18 mouse cellular contexts compared by ENCODE assay signal in genomic region chr10:67400434-67400833, GRCm38 (mm10).
DNase-seq lines count a peak whose midpoint lies in the region; TF ChIP-seq lines count a peak whose summit lies in the region.
"Had no signal": no experiment of that assay in that cellular context is flagged by ENCODE, and none has a peak within 500 bp of the region (broad histone marks: within the 10 kb centered on the region; RNA-seq: fewer than 3 reads in every experiment).

No protein-coding gene starts in this region.

- no peak for TF ChIP-seq POLR2A in thymus, adult 2 months (IDR thresholded peaks at IDR 0.05; ENCODE audit: control insufficient read depth, extremely low read depth, insufficient read depth, low read length, poor library complexity)

- H3K4me1 ChIP-seq in thymus, adult 2 months (replicated peaks; ENCODE audit: control insufficient read depth, insufficient read depth, low read length) = no peaks in the 10 kb centered on the region
- H3K4me1 ChIP-seq: heart, embryonic 13.5 days; liver, embryonic 15.5 days; stomach, embryonic 15.5 days had no signal

- H3K27ac ChIP-seq in thymus, adult 2 months (ENCODE audit: control insufficient read depth, insufficient read depth, low read length) = no peak overlapping the region
- H3K27ac ChIP-seq: heart, embryonic 13.5 days; hindbrain, embryonic 14.5 days; liver, embryonic 15.5 days; stomach, embryonic 15.5 days had no signal

- no peak for TF ChIP-seq CTCF in thymus, adult 2 months (IDR thresholded peaks at IDR 0.05; ENCODE audit: borderline replicate concordance, control insufficient read depth, extremely low read depth, insufficient read depth, low read length, poor library complexity)

- peak; percentile 38 to 45 for DNase-seq in B cell, adult 2 months
- peak; percentile 17 for DNase-seq in c-Kit-positive CD71-negative TER-119-negative erythroid progenitor cells, embryonic 14.5 days (ENCODE audit: low read depth)
- DNase-seq in lung, postnatal 10 days = peak; percentile 44
- peak; percentile 55 for DNase-seq in thymus, adult 2 months
- no peak for DNase-seq in c-Kit-positive CD71-positive TER-119-positive erythroid progenitor cells, embryonic 14.5 days (ENCODE audit: low spot score)
- DNase-seq in ovary, postnatal 14 days (ENCODE audit: low spot score) = no peak
- DNase-seq in kidney, adult 11 months = no peak
- no peak for DNase-seq in urinary bladder, adult 2 months (ENCODE audit: low spot score)
- DNase-seq: adrenal gland, postnatal 25 days; forebrain, postnatal 0 days; gastrocnemius, postnatal 14 days; kidney, adult 9 months; midbrain, embryonic 14.5 days; right cerebral cortex, adult 18-20 months had no signal

- H3K4me3 ChIP-seq in thymus, adult 2 months (ENCODE audit: control insufficient read depth, insufficient read depth, low read length) = no peak overlapping the region
- H3K4me3 ChIP-seq: heart, embryonic 13.5 days; liver, embryonic 15.5 days; stomach, embryonic 15.5 days had no signal

- H3K27me3 ChIP-seq in thymus, adult 2 months (ENCODE audit: control insufficient read depth, insufficient read depth, low read length) = no peaks in the 10 kb centered on the region
- H3K27me3 ChIP-seq: heart, embryonic 13.5 days; liver, embryonic 15.5 days; stomach, embryonic 15.5 days had no signal

- 9% methylated on average over 5 of the region's 5 CpGs for WGBS in thymus, adult 2 months

- no peaks in the 10 kb centered on the region for H3K36me3 ChIP-seq in thymus, adult 2 months (ENCODE audit: control insufficient read depth, insufficient read depth, low read length)
- H3K36me3 ChIP-seq: heart, embryonic 13.5 days; liver, embryonic 15.5 days; stomach, embryonic 15.5 days had no signal

Comparison
In these comparisons a context has a peak if more than half of its experiments do, and no peak if none do; other contexts are left out.
1. DNase-seq: peak in B cell, adult 2 months (2 of 2), c-Kit-positive CD71-negative TER-119-negative erythroid progenitor cells, embryonic 14.5 days (single experiment), lung, postnatal 10 days (single experiment) and thymus, adult 2 months (single experiment); none in c-Kit-positive CD71-positive TER-119-positive erythroid progenitor cells, embryonic 14.5 days (single experiment), ovary, postnatal 14 days (single experiment), kidney, adult 11 months (single experiment) and urinary bladder, adult 2 months (single experiment).